Mouse (Mus musculus): ENCODE results near the gene Hspb8. TPM values are rescaled to one million over a fixed set of nuclear protein-coding genes. Genes with fewer than 3 reads are reported as not detected.

Hspb8 gene
- polyA plus RNA-seq, 1 experiment from 2014 or later, result 41.0 TPM

DNA sequence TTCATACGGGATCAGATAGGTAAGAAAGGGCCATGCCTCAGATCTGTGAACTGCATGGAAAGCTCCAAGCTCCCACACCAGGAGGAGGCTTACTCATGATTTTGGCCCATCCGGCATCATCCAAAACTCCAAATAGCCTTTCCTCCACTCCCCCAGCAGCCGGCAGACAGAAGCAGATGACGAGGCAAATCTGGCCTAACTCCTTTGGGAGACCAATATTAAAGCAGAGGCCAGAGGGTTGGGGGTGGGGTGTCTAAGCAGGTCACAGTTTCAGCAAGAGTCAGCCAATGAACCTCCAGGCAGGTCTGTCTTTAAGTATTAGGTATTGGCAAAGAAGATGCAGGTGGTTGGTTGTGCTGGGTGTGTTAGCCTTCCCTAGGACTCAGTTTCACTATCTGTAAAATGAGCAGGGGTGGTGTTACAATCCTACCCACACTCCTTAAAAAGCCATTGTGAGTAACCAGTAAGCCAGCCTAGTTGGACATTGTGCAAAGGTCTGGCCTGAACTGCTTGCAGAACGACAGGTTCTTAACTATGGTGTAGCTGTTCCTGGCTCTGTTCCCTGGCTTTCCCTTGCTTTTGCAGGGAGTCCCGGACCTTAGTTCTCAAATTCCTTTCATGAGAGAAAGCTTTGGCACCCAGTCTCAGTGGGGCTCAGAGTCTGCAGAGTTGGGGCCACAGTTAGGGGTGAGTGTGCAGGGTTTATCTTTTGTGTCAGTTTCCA lies 3.2 kb downstream of the Hspb8 start:
- no peak for DNase-seq (ENCODE audit: low read depth, low spot score)
- POLR2A ChIA-PET, result no interaction called here
- H3K27me3 ChIP-seq, result no peaks in the 10 kb centered on the region
- CTCF ChIA-PET, result interaction anchor here (0.9 to 1.8 kb wide), 2 partner anchors 9 to 10 kb away, joined by 4 to 9 read pairs; no protein-coding TSS in a partner anchor
- TF ChIP-seq CTCF (IDR thresholded peaks at IDR 0.05), result no peak
- no peak for ATAC-seq
- in situ Hi-C loops (cut with MboI; ENCODE audit: low pct_unique_long_range_greater_than_20kb), result loop anchor here (5.0 kb wide), 1 partner anchor 33 kb away; no protein-coding TSS in a partner anchor

DNA sequence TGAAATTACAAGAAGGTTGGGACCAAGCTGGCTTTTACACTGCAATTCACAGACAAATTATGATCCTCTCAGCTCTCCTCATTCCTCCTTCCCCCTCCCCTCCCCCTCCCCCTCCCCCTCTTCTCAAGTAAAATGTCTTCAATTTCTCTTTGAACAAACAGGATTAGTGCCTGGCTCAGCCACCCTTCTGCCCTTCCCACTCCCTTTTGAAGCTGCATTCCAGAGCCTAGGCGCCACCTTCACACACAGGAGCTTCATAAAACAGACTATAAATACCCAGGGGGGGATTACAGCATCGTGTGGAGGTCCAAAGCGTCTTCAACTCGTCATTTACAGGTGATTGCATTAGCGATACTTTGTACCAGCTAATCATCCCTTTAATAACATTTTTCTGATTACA lies 6.5 kb downstream of the Hspb8 start:
- CTCF ChIA-PET, result no interaction called here
- H3K27me3 ChIP-seq, result no peaks in the 10 kb centered on the region
- DNase-seq (ENCODE audit: low read depth, low spot score), result no peak
- no peak for TF ChIP-seq CTCF (IDR thresholded peaks at IDR 0.05)
- POLR2A ChIA-PET, result no interaction called here
- in situ Hi-C loops (cut with MboI; ENCODE audit: low pct_unique_long_range_greater_than_20kb), result loop anchor here (5.0 kb wide), 1 partner anchor 36 kb away; no protein-coding TSS in a partner anchor
- no peak for ATAC-seq

DNA sequence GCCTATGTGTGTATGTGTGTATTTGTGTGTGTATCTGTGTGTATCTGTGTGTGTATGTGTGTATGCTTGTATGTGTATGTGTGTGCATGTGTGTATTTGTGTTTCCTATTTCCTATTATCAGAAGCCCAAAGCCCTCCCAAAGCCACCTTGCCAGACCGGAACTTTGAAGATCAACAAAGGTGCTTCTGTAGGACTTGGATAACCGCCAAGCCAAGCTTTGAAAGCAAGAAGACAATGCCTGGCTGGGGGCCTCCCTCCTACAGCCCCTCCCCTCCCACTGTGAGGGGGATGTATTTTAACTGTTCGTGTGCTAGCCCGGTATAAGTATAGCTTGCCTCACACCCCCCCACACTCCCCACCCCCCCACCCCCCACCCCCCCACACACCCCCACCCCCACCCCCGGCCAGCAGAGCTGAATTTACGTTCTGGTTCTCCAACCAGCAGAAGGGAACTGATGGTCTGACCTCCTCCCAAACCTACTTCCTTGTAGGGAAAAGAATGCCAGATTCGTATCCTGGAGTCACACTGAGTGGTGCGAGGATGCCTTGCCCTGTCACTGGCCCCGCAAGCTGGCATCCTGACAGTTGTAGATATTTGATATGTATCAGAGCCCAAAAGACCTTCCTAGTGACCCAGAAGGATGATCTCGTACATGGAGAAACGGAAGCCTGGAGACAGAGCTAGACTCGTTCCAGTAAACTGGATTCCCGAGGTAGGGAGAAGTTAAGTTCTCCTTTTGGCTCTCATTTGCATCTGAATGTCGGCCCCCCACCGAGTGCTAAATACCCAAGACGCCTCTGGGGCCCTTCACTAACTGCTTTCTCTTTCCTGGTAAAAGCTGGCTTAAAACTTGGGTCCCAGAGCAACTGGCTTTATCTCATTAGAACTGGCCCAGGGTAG lies 12.7 kb downstream of the Hspb8 start:
- ChIA-PET CTCF (interaction anchor here (0.8 to 2.0 kb wide), 2 partner anchors 10 to 11 kb away, joined by 3 to 9 read pairs; no protein-coding TSS in a partner anchor), POLR2A (no interaction called here)
- H3K27me3 ChIP-seq, result no peaks in the 10 kb centered on the region
- in situ Hi-C loops (cut with MboI; ENCODE audit: low pct_unique_long_range_greater_than_20kb), result no loop called here
- ATAC-seq, result peak; percentile 46
- TF ChIP-seq CTCF (IDR thresholded peaks at IDR 0.05), result no peak
- no peak for DNase-seq (ENCODE audit: low read depth, low spot score)

- TF ChIP-seq CTCF (IDR thresholded peaks at IDR 0.05), result no peak
- in situ Hi-C loops (cut with MboI; ENCODE audit: low pct_unique_long_range_greater_than_20kb), result no loop called here
- ChIA-PET POLR2A (no interaction called here), CTCF (interaction anchor here (0.8 kb wide), 1 partner anchor 12 kb away, joined by 3 read pairs; no protein-coding TSS in a partner anchor)
- no peaks in the 10 kb centered on the region for H3K27me3 ChIP-seq
- no peak for DNase-seq (ENCODE audit: low read depth, low spot score)
- no peak for ATAC-seq
These were observed 13.7 kb downstream of the Hspb8 start for GRCm38 (mm10) chr5:116408965-116409364.

DNA sequence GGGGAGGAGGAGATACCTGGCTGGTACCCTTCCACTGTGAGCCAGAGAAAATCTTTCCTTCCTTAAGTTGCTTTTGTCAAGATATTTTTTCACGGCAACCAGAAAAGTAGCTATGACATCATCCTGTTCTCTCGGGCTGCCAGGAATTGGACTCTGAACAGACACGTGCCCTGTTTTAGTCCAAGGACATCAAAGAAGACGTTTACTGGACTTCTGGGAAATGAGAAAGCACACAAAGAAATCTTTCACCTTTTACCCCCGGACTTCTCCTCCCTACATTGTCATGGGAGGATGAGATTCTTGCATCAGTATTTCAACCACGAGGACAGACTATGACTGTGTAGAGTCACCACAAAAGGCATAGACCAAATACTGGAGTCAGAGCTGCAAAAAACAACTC lies 14.7 kb downstream of the Hspb8 start:
- ChIA-PET CTCF (interaction anchor here (0.5 to 1.3 kb wide), 3 partner anchors 9 to 1743 kb away, joined by 3 to 5 read pairs (median 4); no protein-coding TSS in a partner anchor), POLR2A (no interaction called here)
- in situ Hi-C loops (cut with MboI; ENCODE audit: low pct_unique_long_range_greater_than_20kb), result no loop called here
- ATAC-seq, result no peak
- TF ChIP-seq CTCF (IDR thresholded peaks at IDR 0.05), result no peak
- no peaks in the 10 kb centered on the region for H3K27me3 ChIP-seq
- no peak for DNase-seq (ENCODE audit: low read depth, low spot score)

DNA sequence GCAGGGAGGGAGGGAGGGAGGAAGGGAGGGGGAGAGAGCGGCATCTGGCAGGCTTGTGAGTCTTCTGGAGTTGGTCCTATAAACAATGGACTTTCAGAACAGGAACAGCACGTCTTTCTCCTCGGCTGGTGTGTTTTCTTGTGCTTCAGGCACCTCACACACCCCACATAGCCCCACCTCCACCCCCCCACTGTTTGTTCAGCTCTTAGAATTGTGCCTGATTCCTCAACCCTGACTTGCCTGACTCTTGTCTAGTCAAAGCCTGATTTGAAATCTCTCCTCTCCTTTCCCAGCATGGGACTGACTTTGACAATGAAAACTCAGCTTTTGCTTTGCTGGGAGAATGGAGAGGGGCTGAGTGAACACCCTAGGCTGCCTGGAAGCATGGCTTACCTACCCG lies 15.3 kb downstream of the Hspb8 start:
- no peak for TF ChIP-seq CTCF (IDR thresholded peaks at IDR 0.05)
- ATAC-seq (no peak), DNase-seq (ENCODE audit: low read depth, low spot score) (no peak)
- CTCF ChIA-PET, result interaction anchor here (1.1 to 1.3 kb wide), 2 partner anchors 9 to 15 kb away, joined by 4 to 5 read pairs; no protein-coding TSS in a partner anchor
- no peaks in the 10 kb centered on the region for H3K27me3 ChIP-seq
- POLR2A ChIA-PET, result no interaction called here
- in situ Hi-C loops (cut with MboI; ENCODE audit: low pct_unique_long_range_greater_than_20kb), result no loop called here

- ATAC-seq, result no peak
- no peaks in the 10 kb centered on the region for H3K27me3 ChIP-seq
- in situ Hi-C loops (cut with MboI; ENCODE audit: low pct_unique_long_range_greater_than_20kb), result no loop called here
- TF ChIP-seq CTCF (IDR thresholded peaks at IDR 0.05), result no peak
- no peak for DNase-seq (ENCODE audit: low read depth, low spot score)
- ChIA-PET CTCF (no interaction called here), POLR2A (no interaction called here)
These were observed 16.2 kb downstream of the Hspb8 start for GRCm38 (mm10) chr5:116406507-116406906.

DNA sequence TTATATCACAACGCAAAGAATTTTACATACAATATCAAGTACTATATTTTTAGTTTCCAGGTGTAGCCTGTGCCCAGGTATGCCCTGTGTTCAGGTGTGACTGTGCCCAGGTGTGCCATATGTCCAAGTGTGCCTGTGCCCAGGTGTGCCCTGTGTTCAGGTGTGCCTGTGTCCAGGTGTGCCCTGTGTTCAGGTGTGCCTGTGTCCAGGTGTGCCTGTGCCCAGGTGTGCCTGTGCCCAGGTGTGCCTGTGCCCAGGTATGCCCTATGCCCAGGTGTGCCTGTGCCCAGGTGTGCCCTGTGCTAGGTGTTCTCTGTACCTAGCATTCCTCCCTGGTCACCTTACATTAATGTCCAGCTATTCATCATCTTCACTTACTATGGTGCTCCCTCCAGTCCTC lies 16.7 kb downstream of the Hspb8 start:
- ChIA-PET CTCF (no interaction called here), POLR2A (no interaction called here)
- ATAC-seq (no peak), DNase-seq (ENCODE audit: low read depth, low spot score) (no peak)
- no peak for TF ChIP-seq CTCF (IDR thresholded peaks at IDR 0.05)
- H3K27me3 ChIP-seq, result no peaks in the 10 kb centered on the region
- in situ Hi-C loops (cut with MboI; ENCODE audit: low pct_unique_long_range_greater_than_20kb), result no loop called here

- ATAC-seq (no peak), DNase-seq (ENCODE audit: low read depth, low spot score) (no peak)
- no peaks in the 10 kb centered on the region for H3K27me3 ChIP-seq
- in situ Hi-C loops (cut with MboI; ENCODE audit: low pct_unique_long_range_greater_than_20kb), result no loop called here
- CTCF ChIA-PET, result no interaction called here
- TF ChIP-seq CTCF (IDR thresholded peaks at IDR 0.05), result no peak
- POLR2A ChIA-PET, result no interaction called here
These were observed 18.6 kb downstream of the Hspb8 start for GRCm38 (mm10) chr5:116404063-116404462.

GRCm38 (mm10) chr5:116400801-116401200 lies 21.9 kb downstream of the Hspb8 start:
- ChIA-PET POLR2A (no interaction called here), CTCF (interaction anchor here (0.9 kb wide), 1 partner anchor 15 kb away, joined by 3 read pairs; no protein-coding TSS in a partner anchor)
- TF ChIP-seq CTCF (IDR thresholded peaks at IDR 0.05), result no peak
- in situ Hi-C loops (cut with MboI; ENCODE audit: low pct_unique_long_range_greater_than_20kb), result no loop called here
- no peaks in the 10 kb centered on the region for H3K27me3 ChIP-seq
- no peak for ATAC-seq
- DNase-seq (ENCODE audit: low read depth, low spot score), result no peak

All from Patski (cell line).